Mouse (Mus musculus) stomach, postnatal 0 days (tissue): ENCODE results near the gene Tomm20l.

Experiments used
- CTCF ChIP-seq: IDR thresholded peaks from 2 replicates; pipeline ENCODE4 v1.5.1; 2016; ENCODE audit warnings: antibody characterized with exemption, low read depth, mild to moderate bottlenecking, moderate library complexity
- EP300 ChIP-seq: optimal IDR thresholded peaks from 2 replicates; pipeline ENCODE3; 2016; ENCODE audit warnings: antibody characterized with exemption

GRCm38 (mm10) chr12:71154979-71155378 is 43.8 kb downstream of the Tomm20l start:
- no peak for TF ChIP-seq CTCF
- no peak for TF ChIP-seq EP300
